Mouse (Mus musculus) layer of hippocampus, adult 6 months (tissue): ENCODE measurements around the gene Serpinb1c. TPM values are rescaled to one million over a fixed set of nuclear protein-coding genes. Genes with fewer than 3 reads are reported as not detected.

ENCODE experiments used
- long read RNA-seq, 2 experiments: library from polyadenylated mRNA; unstranded; transcript quantifications; one replicate each; pipeline ENCODE4 v2.0.0; 2019 to 2020
- polyA plus RNA-seq: library from polyadenylated mRNA; unstranded; fragments of <200 nt; fragmentation: Nextera tagmentation; gene quantifications from 2 replicates; pipeline ENCODE4 v1.2.3, GENCODE M21; 2021

Gene Serpinb1c
- not detected in 2 replicates for polyA plus RNA-seq
- long read RNA-seq, experiment 1, result 0 reads
- long read RNA-seq, experiment 2, result 0 reads

DNA sequence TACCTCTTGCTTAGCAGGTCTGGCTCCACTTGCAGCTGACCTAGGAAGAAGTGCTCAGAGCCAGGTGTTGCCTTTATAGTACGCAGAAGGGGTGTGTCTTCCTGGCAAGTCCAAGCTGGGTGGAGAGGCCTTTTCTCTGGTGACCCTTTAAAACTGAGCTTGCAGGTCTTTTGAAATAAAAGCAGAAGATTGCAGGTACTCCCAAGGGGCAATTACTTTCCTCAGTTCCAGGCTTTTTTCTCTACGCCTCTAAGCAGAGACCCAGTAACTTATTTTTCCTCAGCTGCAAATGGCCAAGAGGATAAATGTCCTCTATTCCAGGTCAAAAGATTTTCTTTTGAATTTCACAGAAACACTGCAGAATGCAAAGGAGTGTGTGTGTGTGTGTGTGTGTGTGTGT, at the start of gene Serpinb1c:
Serpinb1c (minus strand) TSS at position 101 of the 400 bp plus-strand sequence.

DNA sequence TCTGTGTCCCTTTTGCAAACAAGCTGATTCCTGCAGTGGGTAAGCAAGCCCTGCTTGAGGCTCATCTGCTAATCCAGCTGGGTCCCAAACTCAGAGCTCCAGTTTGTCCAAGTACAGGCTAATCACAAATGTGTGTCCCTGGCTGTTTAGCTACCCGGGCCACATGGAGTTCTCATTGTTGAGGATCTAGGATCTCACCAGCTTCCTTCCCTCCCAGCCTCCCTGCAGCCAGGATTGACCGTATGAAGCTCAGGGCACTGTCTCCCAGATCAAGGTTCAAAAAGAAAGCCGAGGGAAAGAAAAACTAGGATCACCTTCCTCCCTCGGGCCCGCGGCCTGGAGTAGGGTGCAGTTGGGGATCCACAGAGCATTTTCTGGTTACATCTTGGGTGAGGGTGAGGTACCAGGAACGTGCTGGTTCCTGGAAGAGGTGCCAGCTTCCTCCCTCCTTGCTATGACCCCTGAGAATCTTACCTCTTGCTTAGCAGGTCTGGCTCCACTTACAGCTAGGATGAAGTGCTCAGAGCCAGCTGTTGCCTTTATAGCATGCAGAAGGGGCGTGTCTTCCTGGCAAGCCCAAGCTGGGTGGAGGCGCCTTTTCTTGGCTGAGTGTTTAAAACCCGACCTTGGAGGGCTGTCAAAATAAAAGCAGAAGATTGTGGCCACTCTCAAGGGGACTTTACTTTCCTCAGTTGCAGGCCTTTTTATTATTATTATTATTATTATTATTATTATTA, 47.2 kb downstream of the Serpinb1c start, which contains the start of gene Serpinb1a:
Serpinb1a (minus strand) TSS at position 518 of the 737 bp plus-strand sequence.

Other genes starting within 250 kb of the Serpinb1c start
- 0.08 TPM in 1 of 2 replicates, not detected in the other for gene Mylk4, start 114.3 kb downstream of the Serpinb1c start, polyA plus RNA-seq
- gene Wrnip1, start 96.2 kb downstream of the Serpinb1c start, polyA plus RNA-seq, result 33.9 and 43.8 TPM in 2 replicates
- not detected in 2 replicates for gene D930007J09Rik, start 95.4 kb downstream of the Serpinb1c start, polyA plus RNA-seq
- 17.5 and 22.5 TPM in 2 replicates for gene Serpinb1a, start 47.0 kb downstream of the Serpinb1c start, polyA plus RNA-seq
- gene Serpinb6b, start 67.0 kb upstream of the Serpinb1c start, polyA plus RNA-seq, result 1.6 and 1.9 TPM in 2 replicates
- gene Serpinb9, start 105.0 kb upstream of the Serpinb1c start, polyA plus RNA-seq, result 4.0 and 5.5 TPM in 2 replicates
- gene Serpinb9b, start 129.2 kb upstream of the Serpinb1c start, polyA plus RNA-seq, result not detected in 2 replicates
- gene Serpinb1b, start 180.4 kb upstream of the Serpinb1c start, polyA plus RNA-seq, result 1.5 and 7.3 TPM in 2 replicates